Mouse (Mus musculus) myocyte (in vitro differentiated cells): ENCODE results near the gene Htr1b.

ENCODE experiments used
- E2F4 ChIP-seq: IDR thresholded peaks from one replicate; pipeline ENCODE4 v1.6.1; 2011; ENCODE audit warnings: mild to moderate bottlenecking, control low read depth, moderate library complexity; ENCODE audit not compliant: insufficient read depth
- MAX ChIP-seq: IDR thresholded peaks from one replicate; pipeline ENCODE4 v1.6.1; 2011; ENCODE audit warnings: low read depth, mild to moderate bottlenecking, control low read depth
- MYOD1 ChIP-seq, 3 experiments: IDR thresholded peaks; one replicate each; pipeline ENCODE4 v1.6.1; 2011; ENCODE audit warnings: control low read depth in 2 of 3, low read depth in 2 of 3, mild to moderate bottlenecking in 2 of 3, moderate library complexity in 1 of 3; ENCODE audit not compliant: insufficient read length in 2 of 3, control insufficient read depth in 1 of 3
- MYOG ChIP-seq, 3 experiments: IDR thresholded peaks; one replicate each; pipeline ENCODE4 v1.6.1; 2011; ENCODE audit warnings: control low read depth in 2 of 3, low read depth in 2 of 3, mild to moderate bottlenecking in 2 of 3; ENCODE audit not compliant: insufficient read length in 2 of 3, control insufficient read depth in 1 of 3, insufficient read depth in 1 of 3
- POLR2A ChIP-seq: IDR thresholded peaks from one replicate; pipeline ENCODE4 v1.6.1; 2011; ENCODE audit warnings: low read depth, mild to moderate bottlenecking, control low read depth, moderate library complexity; ENCODE audit not compliant: insufficient read length
- POLR2AphosphoS2 ChIP-seq: IDR thresholded peaks from one replicate; pipeline ENCODE4 v1.6.1; 2011; ENCODE audit warnings: low read depth, control low read depth; ENCODE audit not compliant: insufficient read length

DNA sequence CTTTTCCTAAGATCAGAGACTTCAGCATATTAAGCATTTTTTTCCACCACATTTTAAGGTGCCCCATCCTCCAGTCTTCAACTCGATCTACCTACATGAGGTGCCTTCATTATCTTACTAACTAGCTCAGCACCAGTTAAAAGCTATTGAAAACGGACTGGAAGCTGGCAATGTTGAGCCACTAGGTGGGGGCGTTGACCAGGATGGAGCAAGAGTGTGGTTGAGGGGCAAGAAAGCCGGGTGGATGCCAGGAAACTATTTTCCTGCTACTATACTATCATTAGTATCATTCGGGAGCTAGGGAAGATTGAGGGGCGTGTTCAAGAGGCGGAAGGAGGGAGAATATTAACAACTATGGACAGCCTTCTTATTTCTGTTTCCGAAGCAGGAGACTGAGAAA is 1.5 kb upstream of the Htr1b start:
- no peak for TF ChIP-seq POLR2A
- TF ChIP-seq E2F4, result no peak
- TF ChIP-seq MYOG (IDR thresholded peaks at IDR 0.05; ENCODE audit: control insufficient read depth in 1 of 3, insufficient read depth in 1 of 3, insufficient read length in 2 of 3, low read depth in 2 of 3), result no peak
- TF ChIP-seq MYOD1 (IDR thresholded peaks at IDR 0.05; ENCODE audit: control insufficient read depth in 1 of 3, insufficient read length in 2 of 3, low read depth in 2 of 3), result no peak
- TF ChIP-seq MAX, result no peak
- TF ChIP-seq POLR2AphosphoS2, result no peak
